Mouse (Mus musculus) heart, postnatal 0 days (tissue): ENCODE data around the gene Setd3. TPM values are rescaled to one million over a fixed set of nuclear protein-coding genes. Genes with fewer than 3 reads are reported as not detected.

ENCODE experiments used
- ATAC-seq: fragments of 200-750 bp; cut with Nextera tagmentation; 2 replicates; pipeline ENCODE4 v1.8.0; 2017; ENCODE audit warnings: low read depth, moderate number of reproducible peaks, moderate library complexity; ENCODE audit not compliant: insufficient read depth
- DNase-seq: peaks from one replicate; pipeline ENCODE4 v3.0.0-alpha.2; 2016; ENCODE audit warnings: low spot score
- H3K27ac ChIP-seq: fragments of 300-500 bp; sonication (generic); 2 replicates; pipeline ENCODE4 v1.5.1; 2014; ENCODE audit warnings: low read depth, mild to moderate bottlenecking
- H3K27me3 ChIP-seq: fragments of 300-500 bp; sonication (generic); 2 replicates; pipeline ENCODE4 v1.6.1; 2014; ENCODE audit warnings: low read length, mixed read lengths; ENCODE audit not compliant: control insufficient read depth, insufficient read depth
- H3K36me3 ChIP-seq: fragments of 300-500 bp; sonication (generic); replicated peaks from 2 replicates; pipeline ENCODE4 v1.6.1; 2014; ENCODE audit warnings: low read length, mixed read lengths; ENCODE audit not compliant: control insufficient read depth, insufficient read depth
- H3K4me1 ChIP-seq: fragments of 300-500 bp; sonication (generic); 2 replicates; pipeline ENCODE4 v1.6.1; 2014; ENCODE audit warnings: antibody characterized with exemption; ENCODE audit not compliant: control insufficient read depth, insufficient read depth
- H3K4me2 ChIP-seq: fragments of 300-500 bp; sonication (generic); 2 replicates; pipeline ENCODE4 v1.6.1; 2014; ENCODE audit warnings: low read depth, mild to moderate bottlenecking, low read length, moderate library complexity
- H3K4me3 ChIP-seq: fragments of 300-500 bp; sonication (generic); 2 replicates; pipeline ENCODE4 v1.5.1; 2014; ENCODE audit warnings: low read depth, low read length
- H3K9ac ChIP-seq: fragments of 300-500 bp; sonication (generic); replicated peaks from 2 replicates; pipeline ENCODE4 v1.6.1; 2014; ENCODE audit warnings: low read depth, low read length, mixed read lengths
- H3K9me3 ChIP-seq: fragments of 300-500 bp; sonication (generic); replicated peaks from 2 replicates; pipeline ENCODE4 v1.6.1; 2016; ENCODE audit warnings: low read length; ENCODE audit not compliant: control insufficient read depth
- CTCF ChIP-seq: IDR thresholded peaks from 2 replicates; pipeline ENCODE4 v1.5.1; 2016; ENCODE audit warnings: antibody characterized with exemption, control low read depth, low read depth
- EP300 ChIP-seq: IDR thresholded peaks from 2 replicates; pipeline ENCODE4 v1.6.1; 2016; ENCODE audit warnings: antibody characterized with exemption, low read depth
- WGBS: fragments of 180-500 bp; shearing (Covaris S2); extraction: QIAGEN DNeasy Blood & Tissue Kit; methylation state at CpG from one replicate; pipeline ENCODE4 v1.1.7; 2014; 5-methylcytosine and 5-hydroxymethylcytosine counted together
- polyA plus RNA-seq: library from polyadenylated mRNA; unstranded; fragments of >200 nt; fragmentation: Nextera tagmentation; extraction: Ambion mirVana; gene quantifications from 2 replicates; pipeline ENCODE4 v1.2.1, GENCODE M21; 2015
- total RNA-seq: library from RNA; depleted of rRNA; stranded (reverse); fragments of >200 nt; gene quantifications from 2 replicates; pipeline ENCODE4 v1.2.3, GENCODE M21; 2014; ENCODE audit warnings: low replicate concordance

The Setd3 gene
- total and polyA plus RNA-seq, 2 experiments from 2014 or later, result 56.2 to 61.3 TPM

DNA sequence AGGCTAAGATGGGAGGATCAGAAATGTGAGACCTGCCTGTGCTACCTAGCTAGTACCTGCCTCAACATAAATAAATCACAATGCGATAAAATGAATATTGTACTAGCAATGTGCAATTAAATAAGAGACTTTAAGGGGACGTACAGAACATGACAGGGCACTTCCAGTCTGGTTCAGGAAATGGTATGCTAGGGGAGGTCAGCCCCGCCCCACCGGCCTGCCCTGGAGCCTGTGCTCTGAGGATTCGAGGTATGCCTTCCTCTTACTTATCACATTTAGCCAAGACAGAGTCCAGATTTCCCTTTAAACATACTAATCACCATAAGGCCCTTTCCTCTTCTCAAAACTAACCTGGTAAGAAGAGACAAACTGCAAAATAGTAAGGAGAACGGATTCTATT lies 58.7 kb downstream of the Setd3 start:
- DNase-seq (no peak), ATAC-seq (no peak)
- 72% methylated on average over 6 of the region's 6 CpGs for WGBS
- H3K9me3 ChIP-seq, result no peaks in the 10 kb centered on the region
- H3K4me1 ChIP-seq, result peaks cover 4% of the 10 kb centered on the region
- no peak overlapping the region for H3K9ac ChIP-seq
- H3K27me3 ChIP-seq, result no peaks in the 10 kb centered on the region
- TF ChIP-seq CTCF (no peak), EP300 (no peak)
- H3K27ac ChIP-seq, result no peak overlapping the region
- H3K4me2 ChIP-seq, result no peak overlapping the region
- H3K36me3 ChIP-seq, result peaks cover 21% of the 10 kb centered on the region
- no peak overlapping the region for H3K4me3 ChIP-seq

GRCm38 (mm10) chr12:108119930-108120329 lies 59.2 kb downstream of the Setd3 start:
- H3K4me1 ChIP-seq, result peaks cover 4% of the 10 kb centered on the region
- ATAC-seq (no peak), DNase-seq (no peak)
- no peaks in the 10 kb centered on the region for H3K27me3 ChIP-seq
- no peak overlapping the region for H3K9ac ChIP-seq
- no peak overlapping the region for H3K4me3 ChIP-seq
- no peak overlapping the region for H3K4me2 ChIP-seq
- H3K36me3 ChIP-seq, result peaks cover 26% of the 10 kb centered on the region
- no peak overlapping the region for H3K27ac ChIP-seq
- no peaks in the 10 kb centered on the region for H3K9me3 ChIP-seq
- 86% methylated on average over 9 of the region's 9 CpGs for WGBS
- no peak for TF ChIP-seq CTCF
- TF ChIP-seq EP300, result no peak

DNA sequence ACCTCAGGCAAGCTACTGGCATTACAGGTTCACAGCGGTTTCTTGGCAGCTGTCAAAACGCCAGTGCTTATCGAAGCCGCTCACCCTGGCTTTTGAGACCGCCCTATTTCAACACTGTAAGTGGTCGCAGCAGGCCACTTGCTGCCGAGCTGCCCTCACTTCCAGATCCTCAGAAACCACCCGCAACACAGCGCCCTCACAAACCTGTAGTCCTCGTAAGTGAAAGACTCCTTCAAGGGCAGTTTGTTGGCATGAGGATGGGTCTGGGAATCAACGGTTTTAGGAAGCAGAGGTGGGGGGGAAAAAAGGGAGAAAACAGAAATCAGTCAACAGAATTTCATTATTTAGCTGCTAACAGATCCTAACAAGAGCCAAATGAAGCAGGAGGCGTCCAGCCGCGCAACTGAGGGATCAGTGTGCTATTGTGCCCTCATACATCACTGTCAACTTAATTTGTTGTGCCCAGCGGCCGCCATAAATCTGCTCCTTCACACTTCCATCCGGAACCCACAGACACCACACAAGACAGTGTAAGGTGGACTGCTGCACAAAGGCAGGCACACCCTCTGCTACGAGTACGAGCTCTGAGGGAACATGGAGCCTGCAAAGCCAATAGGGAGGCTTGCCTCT lies 60.1 kb downstream of the Setd3 start:
- no peak for TF ChIP-seq EP300
- TF ChIP-seq CTCF, result no peak
- H3K4me3 ChIP-seq, result no peak overlapping the region

DNA sequence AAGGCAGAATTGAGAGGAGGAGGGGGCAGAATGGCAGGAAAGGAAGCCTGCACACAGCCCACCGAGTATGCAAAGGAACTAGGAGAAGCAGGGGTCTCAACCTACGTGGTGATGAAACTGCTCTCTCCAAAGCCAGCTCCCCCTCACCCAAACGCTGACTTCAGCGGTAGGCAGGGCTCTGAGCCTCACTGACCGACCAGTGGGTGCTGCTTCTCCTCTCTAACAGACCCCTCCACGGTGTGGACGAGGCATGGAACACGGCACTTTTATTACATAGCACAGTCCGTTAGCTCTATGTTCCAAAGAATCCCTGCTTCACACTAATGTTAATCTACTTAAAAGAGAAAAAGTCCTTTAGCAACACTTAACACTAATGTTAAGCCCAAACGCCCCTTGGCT lies 60.6 kb downstream of the Setd3 start:
- H3K4me2 ChIP-seq, result peak overlapping the region; percentile 45
- ATAC-seq, result no peak
- peaks cover 33% of the 10 kb centered on the region; the same call in 1 of the 2 replicates for H3K36me3 ChIP-seq
- no peak overlapping the region for H3K9ac ChIP-seq
- DNase-seq, result no peak
- no peaks in the 10 kb centered on the region for H3K9me3 ChIP-seq
- H3K4me3 ChIP-seq, result no peak overlapping the region
- TF ChIP-seq CTCF (no peak), EP300 (no peak)
- 46% methylated on average over 10 of the region's 10 CpGs for WGBS
- peaks cover 4% of the 10 kb centered on the region for H3K4me1 ChIP-seq
- no peaks in the 10 kb centered on the region for H3K27me3 ChIP-seq
- no peak overlapping the region for H3K27ac ChIP-seq

More for the DNA sequence above, 60.1 kb downstream of the Setd3 start:
- DNase-seq (peak; percentile 70), ATAC-seq (peak; percentile 75)
- Histone ChIP-seq H3K27me3 (no peaks in the 10 kb centered on the region), H3K27ac (no peak overlapping the region), H3K4me2 (peak overlapping the region; percentile 45), H3K9ac (no peak overlapping the region), H3K36me3 (peaks cover 33% of the 10 kb centered on the region), H3K9me3 (no peaks in the 10 kb centered on the region), H3K4me1 (peaks cover 4% of the 10 kb centered on the region)
- 34% methylated on average over 19 of the region's 19 CpGs for WGBS

- Histone ChIP-seq H3K9ac (no peak overlapping the region), H3K27me3 (no peaks in the 10 kb centered on the region), H3K9me3 (no peaks in the 10 kb centered on the region), H3K4me3 (no peak overlapping the region), H3K4me2 (no peak overlapping the region), H3K27ac (no peak overlapping the region), H3K4me1 (no peaks in the 10 kb centered on the region), H3K36me3 (peaks cover 49% of the 10 kb centered on the region)
- WGBS, result 91% methylated on average over 12 of the region's 12 CpGs
- DNase-seq, result no peak
- ATAC-seq, result no peak
- TF ChIP-seq CTCF, result no peak
- no peak for TF ChIP-seq EP300
These were observed 67.9 kb downstream of the Setd3 start for GRCm38 (mm10) chr12:108111191-108111590.

DNA sequence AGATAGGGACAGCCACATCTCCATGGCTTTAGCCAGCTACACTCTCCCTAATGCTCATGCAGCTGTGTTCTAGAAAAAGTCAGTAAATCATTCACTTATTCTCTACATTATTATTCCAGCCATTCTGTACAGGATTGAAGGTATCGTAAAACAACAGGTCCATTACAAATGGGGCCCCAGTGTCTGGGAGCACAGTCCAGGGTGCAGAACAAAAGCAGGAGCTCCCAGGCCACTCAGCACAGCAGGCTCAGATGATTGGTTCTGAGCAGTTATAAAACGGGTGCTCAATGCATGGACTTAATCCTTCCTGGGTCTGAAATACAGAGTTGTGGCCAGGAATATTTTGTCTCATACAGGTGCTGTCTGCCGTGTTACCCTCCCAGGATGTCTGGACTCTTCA lies 68.4 kb downstream of the Setd3 start:
- 85% methylated on average over 3 of the region's 3 CpGs for WGBS
- no peak overlapping the region for H3K27ac ChIP-seq
- no peaks in the 10 kb centered on the region for H3K9me3 ChIP-seq

More for the DNA sequence above, 68.4 kb downstream of the Setd3 start:
- DNase-seq (no peak), ATAC-seq (no peak)
- Histone ChIP-seq H3K4me3 (no peak overlapping the region), H3K27me3 (no peaks in the 10 kb centered on the region), H3K4me1 (no peaks in the 10 kb centered on the region), H3K36me3 (peaks cover 51% of the 10 kb centered on the region), H3K9ac (no peak overlapping the region), H3K4me2 (no peak overlapping the region)
- TF ChIP-seq EP300, result no peak
- no peak for TF ChIP-seq CTCF
